Mouse (Mus musculus) midbrain, postnatal 0 days (tissue): ENCODE results near the gene Disc1. TPM values are rescaled to one million over a fixed set of nuclear protein-coding genes. Genes with fewer than 3 reads are reported as not detected.

ENCODE experiments used
- ATAC-seq: fragments of 200-750 bp; cut with Nextera tagmentation; 2 replicates; pipeline ENCODE4 v1.8.0; 2017; ENCODE audit warnings: moderate number of reproducible peaks, mild to moderate bottlenecking, moderate TSS enrichment, moderate library complexity; ENCODE audit not compliant: low FRiP score
- DNase-seq: peaks from one replicate; pipeline ENCODE4 v3.0.0-alpha.2; 2015; ENCODE audit warnings: low spot score
- H3K27ac ChIP-seq: fragments of 300-500 bp; sonication (generic); 2 replicates; pipeline ENCODE4 v1.5.1; 2014; ENCODE audit warnings: low read depth, mild to moderate bottlenecking, low read length, mixed read lengths
- H3K27me3 ChIP-seq: fragments of 300-500 bp; sonication (generic); 2 replicates; pipeline ENCODE4 v1.6.1; 2014; ENCODE audit warnings: low read length, control low read depth, mixed read lengths; ENCODE audit not compliant: insufficient read depth
- H3K36me3 ChIP-seq: fragments of 300-500 bp; sonication (generic); 2 replicates; pipeline ENCODE4 v1.6.1; 2014; ENCODE audit warnings: low read length, control low read depth, mixed read lengths; ENCODE audit not compliant: insufficient read depth
- H3K4me1 ChIP-seq: fragments of 300-500 bp; sonication (generic); 2 replicates; pipeline ENCODE4 v1.6.1; 2014; ENCODE audit warnings: mild to moderate bottlenecking, control low read depth, antibody characterized with exemption, low read length, mixed read lengths; ENCODE audit not compliant: insufficient read depth
- H3K4me2 ChIP-seq: fragments of 300-500 bp; sonication (generic); 2 replicates; pipeline ENCODE4 v1.6.1; 2014; ENCODE audit warnings: low read depth, mild to moderate bottlenecking, low read length, mixed read lengths; ENCODE audit not compliant: poor library complexity, severe bottlenecking
- H3K4me3 ChIP-seq: fragments of 300-500 bp; sonication (generic); 2 replicates; pipeline ENCODE4 v1.5.1; 2014; ENCODE audit warnings: low read depth, mild to moderate bottlenecking, low read length, moderate library complexity
- H3K9ac ChIP-seq: fragments of 300-500 bp; sonication (generic); replicated peaks from 2 replicates; pipeline ENCODE4 v1.6.1; 2014; ENCODE audit warnings: mild to moderate bottlenecking, low read length, moderate library complexity, mixed read lengths; ENCODE audit not compliant: poor library complexity, severe bottlenecking
- H3K9me3 ChIP-seq: fragments of 300-500 bp; sonication (generic); 2 replicates; pipeline ENCODE4 v1.6.1; 2016; ENCODE audit warnings: low read length, control low read depth
- CTCF ChIP-seq: IDR thresholded peaks from 2 replicates; pipeline ENCODE4 v1.5.1; 2016; ENCODE audit warnings: antibody characterized with exemption, mild to moderate bottlenecking
- WGBS: fragments of 180-500 bp; shearing (Covaris S2); extraction: QIAGEN DNeasy Blood & Tissue Kit; methylation state at CpG from one replicate; pipeline ENCODE4 v1.1.7; 2014; 5-methylcytosine and 5-hydroxymethylcytosine counted together
- polyA plus RNA-seq: library from polyadenylated mRNA; unstranded; fragments of >200 nt; fragmentation: Nextera tagmentation; extraction: Ambion mirVana; gene quantifications from 2 replicates; pipeline ENCODE4 v1.2.1, GENCODE M21; 2015
- total RNA-seq: library from RNA; depleted of rRNA; stranded (reverse); fragments of >200 nt; gene quantifications from 2 replicates; pipeline ENCODE4 v1.2.3, GENCODE M21; 2014

Gene Disc1
- total and polyA plus RNA-seq, 2 experiments from 2014 or later = 1.4 to 6.1 TPM

- Histone ChIP-seq H3K9me3 (no peaks in the 10 kb centered on the region), H3K27ac (no peak overlapping the region), H3K27me3 (no peaks in the 10 kb centered on the region), H3K4me2 (no peak overlapping the region), H3K36me3 (no peaks in the 10 kb centered on the region), H3K9ac (no peak overlapping the region), H3K4me3 (no peak overlapping the region), H3K4me1 (no peaks in the 10 kb centered on the region; the same call in 1 of the 2 replicates)
- TF ChIP-seq CTCF = peak; percentile 91
- 12% methylated on average over 2 of the region's 2 CpGs for WGBS
- no peak for ATAC-seq
- peak; percentile 76 for DNase-seq
Observed at GRCm38 (mm10) chr8:125116616-125117015, 62.6 kb downstream of the Disc1 start.

- Histone ChIP-seq H3K4me3 (no peak overlapping the region), H3K4me1 (no peaks in the 10 kb centered on the region), H3K27me3 (no peaks in the 10 kb centered on the region; the same call in 1 of the 2 replicates), H3K9ac (no peak overlapping the region), H3K27ac (no peak overlapping the region), H3K36me3 (no peaks in the 10 kb centered on the region), H3K9me3 (no peaks in the 10 kb centered on the region), H3K4me2 (no peak overlapping the region)
- DNase-seq (no peak), ATAC-seq (no peak)
- no peak for TF ChIP-seq CTCF
- WGBS = 59% methylated on average over 4 of the region's 4 CpGs
Observed at GRCm38 (mm10) chr8:125126482-125126881, 72.5 kb downstream of the Disc1 start.

GRCm38 (mm10) chr8:125127621-125128020 is 73.6 kb downstream of the Disc1 start:
- no peak for ATAC-seq

GRCm38 (mm10) chr8:125128305-125128704 is 74.3 kb downstream of the Disc1 start:
- no peaks in the 10 kb centered on the region for H3K4me1 ChIP-seq
- no peaks in the 10 kb centered on the region for H3K9me3 ChIP-seq
- peak; percentile 87 for TF ChIP-seq CTCF
- peak; percentile 66 for DNase-seq
- H3K27ac ChIP-seq = no peak overlapping the region
- H3K4me2 ChIP-seq = no peak overlapping the region
- no peaks in the 10 kb centered on the region for H3K36me3 ChIP-seq
- WGBS = 17% methylated on average over 6 of the region's 6 CpGs
- ATAC-seq = no peak
- H3K4me3 ChIP-seq = no peak overlapping the region
- no peak overlapping the region for H3K9ac ChIP-seq
- no peaks in the 10 kb centered on the region; the same call in 1 of the 2 replicates for H3K27me3 ChIP-seq

More at GRCm38 (mm10) chr8:125127621-125128020, 73.6 kb downstream of the Disc1 start:
- no peaks in the 10 kb centered on the region; the same call in 1 of the 2 replicates for H3K27me3 ChIP-seq
- no peaks in the 10 kb centered on the region for H3K36me3 ChIP-seq
- H3K27ac ChIP-seq = no peak overlapping the region
- H3K9me3 ChIP-seq = no peaks in the 10 kb centered on the region
- no peak overlapping the region for H3K4me2 ChIP-seq
- H3K4me1 ChIP-seq = no peaks in the 10 kb centered on the region
- no peak overlapping the region for H3K4me3 ChIP-seq
- no peak for DNase-seq
- WGBS = 93% methylated on average over 7 of the region's 7 CpGs
- no peak for TF ChIP-seq CTCF
- H3K9ac ChIP-seq = no peak overlapping the region

GRCm38 (mm10) chr8:125130835-125131234 is 76.8 kb downstream of the Disc1 start:
- WGBS = 91% methylated on average over 6 of the region's 6 CpGs
- TF ChIP-seq CTCF = no peak
- ATAC-seq = no peak
- Histone ChIP-seq H3K27ac (no peak overlapping the region), H3K9ac (no peak overlapping the region), H3K36me3 (no peaks in the 10 kb centered on the region), H3K4me3 (no peak overlapping the region), H3K4me2 (no peak overlapping the region), H3K27me3 (no peaks in the 10 kb centered on the region; the same call in 1 of the 2 replicates), H3K9me3 (no peaks in the 10 kb centered on the region), H3K4me1 (peaks cover 3% of the 10 kb centered on the region; the same call in 1 of the 2 replicates)
- DNase-seq = no peak

GRCm38 (mm10) chr8:125131265-125131664 is 77.3 kb downstream of the Disc1 start:
- Histone ChIP-seq H3K9me3 (no peaks in the 10 kb centered on the region), H3K36me3 (no peaks in the 10 kb centered on the region), H3K27me3 (no peaks in the 10 kb centered on the region; the same call in 1 of the 2 replicates), H3K27ac (no peak overlapping the region), H3K9ac (no peak overlapping the region), H3K4me1 (peaks cover 3% of the 10 kb centered on the region; the same call in 1 of the 2 replicates), H3K4me3 (no peak overlapping the region), H3K4me2 (no peak overlapping the region)
- ATAC-seq (no peak), DNase-seq (no peak)
- no peak for TF ChIP-seq CTCF
- 81% methylated on average over 7 of the region's 7 CpGs for WGBS
